Mouse (Mus musculus): ENCODE measurements around the gene Tgif1. TPM values are rescaled to one million over a fixed set of nuclear protein-coding genes. Genes with fewer than 3 reads are reported as not detected.

Gene Tgif1
- polyA plus RNA-seq (2017; shearing (Covaris generic)): 74.0 TPM

DNA sequence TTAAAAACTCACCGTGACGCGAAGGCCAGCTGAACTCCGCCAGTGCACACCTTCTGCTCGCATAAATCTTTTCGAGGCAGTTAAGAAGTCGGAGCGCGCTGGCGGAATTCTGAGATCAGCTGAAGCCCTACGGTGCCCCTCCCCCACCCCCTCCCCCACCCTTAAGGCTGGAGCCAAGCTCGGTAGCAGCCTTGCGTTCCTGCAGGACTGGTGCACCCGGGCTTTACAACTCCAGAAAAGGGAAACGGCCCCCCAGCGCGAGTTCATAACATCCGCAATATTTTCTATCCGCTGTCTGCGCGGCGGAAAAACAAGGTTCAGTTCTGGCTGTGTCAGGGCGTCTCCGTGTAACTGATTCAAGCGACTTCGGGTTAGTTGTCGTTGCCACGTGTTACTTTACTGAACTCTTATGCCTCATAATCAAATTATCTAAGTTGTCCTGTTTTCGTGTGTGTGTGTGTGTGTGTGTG is at the start of gene Tgif1:
Gene Tgif1 (minus strand): TSS at position 111 of the 470 bp plus-strand sequence.

Other genes starting within 250 kb of the Tgif1 start
- 0.88 TPM for gene Myom1, start 149.1 kb upstream of the Tgif1 start, polyA plus RNA-seq (2017; shearing (Covaris generic))
- gene Myl12a, start 149.3 kb upstream of the Tgif1 start, polyA plus RNA-seq (2017; shearing (Covaris generic)): 944 TPM